Mouse (Mus musculus) liver, embryonic 12.5 days (tissue): Measurements from ENCODE around the gene Cisd2. TPM values are rescaled to one million over a fixed set of nuclear protein-coding genes. Genes with fewer than 3 reads are reported as not detected.
A peak's percentile ranks its signal among the peaks of the same experiment; 100 is the strongest.

Experiments used
- ATAC-seq: fragments of 200-750 bp; cut with Nextera tagmentation; 2 replicates; pipeline ENCODE4 v1.8.0; 2017; ENCODE audit warnings: moderate number of reproducible peaks, mild to moderate bottlenecking, moderate library complexity
- H3K27ac ChIP-seq: fragments of 300-500 bp; sonication (generic); 2 replicates; pipeline ENCODE4 v1.5.1; 2016; ENCODE audit warnings: mild to moderate bottlenecking
- H3K27me3 ChIP-seq: fragments of 300-500 bp; sonication (generic); replicated peaks from 2 replicates; pipeline ENCODE4 v1.6.1; 2016; ENCODE audit warnings: mild to moderate bottlenecking, moderate library complexity
- H3K36me3 ChIP-seq: fragments of 300-500 bp; sonication (generic); 2 replicates; pipeline ENCODE4 v1.6.1; 2016; ENCODE audit warnings: mild to moderate bottlenecking, moderate library complexity
- H3K4me1 ChIP-seq: fragments of 300-500 bp; sonication (generic); 2 replicates; pipeline ENCODE4 v1.6.1; 2016
- H3K4me2 ChIP-seq: fragments of 300-500 bp; sonication (generic); 2 replicates; pipeline ENCODE4 v1.6.1; 2016; ENCODE audit warnings: mild to moderate bottlenecking, moderate library complexity
- H3K4me3 ChIP-seq: fragments of 300-500 bp; sonication (generic); 2 replicates; pipeline ENCODE4 v1.5.1; 2016; ENCODE audit warnings: mild to moderate bottlenecking, moderate library complexity
- H3K9ac ChIP-seq: fragments of 300-500 bp; sonication (generic); 2 replicates; pipeline ENCODE4 v1.6.1; 2016; ENCODE audit warnings: mild to moderate bottlenecking, moderate library complexity
- H3K9me3 ChIP-seq: fragments of 300-500 bp; sonication (generic); replicated peaks from 2 replicates; pipeline ENCODE4 v1.6.1; 2016; ENCODE audit warnings: mild to moderate bottlenecking, moderate library complexity
- WGBS: fragments of 180-500 bp; shearing (Covaris S2); methylation state at CpG from one replicate; pipeline ENCODE4 v1.1.7; 2016; ENCODE audit not compliant: insufficient replicate concordance; 5-methylcytosine and 5-hydroxymethylcytosine counted together
- polyA plus RNA-seq: library from polyadenylated mRNA; unstranded; fragments of >200 nt; fragmentation: Nextera tagmentation; extraction: Ambion mirVana; gene quantifications from 2 replicates; pipeline ENCODE4 v1.2.1, GENCODE M21; 2016

Gene Cisd2
- 45.4 and 45.7 TPM in 2 replicates for polyA plus RNA-seq

- peak within 1 kb of the TSS; percentile 86 for H3K9ac ChIP-seq
- H3K27ac ChIP-seq, result peak within 1 kb of the TSS; percentile 92
- WGBS, result 2% methylated on average over 8 of the region's 8 CpGs
- H3K27me3 ChIP-seq, result no peaks in the 10 kb centered on the region
- H3K9me3 ChIP-seq, result no peaks in the 10 kb centered on the region
- peak within 1 kb of the TSS; percentile 79 for H3K4me2 ChIP-seq
- H3K4me3 ChIP-seq, result peak within 1 kb of the TSS; percentile 84
- peak; percentile 8; the same call in 1 of the 2 replicates for ATAC-seq
- peaks cover 29% of the 10 kb centered on the region for H3K4me1 ChIP-seq
- peaks cover 14% of the 10 kb centered on the region for H3K36me3 ChIP-seq
These were observed at the start of gene Cisd2 for GRCm38 (mm10) chr3:135423608-135424212. Gene Cisd2 (minus strand): TSS chr3:135423925.

GRCm38 (mm10) chr3:135470823-135471222 is 47.1 kb upstream of the Cisd2 start:
- H3K4me3 ChIP-seq, result no peak overlapping the region
- H3K4me1 ChIP-seq, result no peaks in the 10 kb centered on the region
- H3K9ac ChIP-seq, result no peak overlapping the region
- H3K27ac ChIP-seq, result no peak overlapping the region
- WGBS, result 44% methylated on average over 1 of the region's 1 CpGs
- H3K36me3 ChIP-seq, result peaks cover 16% of the 10 kb centered on the region
- no peak for ATAC-seq
- H3K27me3 ChIP-seq, result no peaks in the 10 kb centered on the region
- no peak overlapping the region for H3K4me2 ChIP-seq
- H3K9me3 ChIP-seq, result no peaks in the 10 kb centered on the region

GRCm38 (mm10) chr3:135469974-135470373 is 46.2 kb upstream of the Cisd2 start:
- Histone ChIP-seq H3K4me3 (no peak overlapping the region), H3K9me3 (no peaks in the 10 kb centered on the region), H3K4me1 (no peaks in the 10 kb centered on the region), H3K9ac (no peak overlapping the region), H3K27me3 (no peaks in the 10 kb centered on the region), H3K36me3 (peaks cover 20% of the 10 kb centered on the region), H3K4me2 (no peak overlapping the region), H3K27ac (no peak overlapping the region)
- 46% methylated on average over 4 of the region's 4 CpGs for WGBS
- ATAC-seq, result no peak

GRCm38 (mm10) chr3:135469146-135469545 is 45.4 kb upstream of the Cisd2 start:
- Histone ChIP-seq H3K27me3 (no peaks in the 10 kb centered on the region), H3K9me3 (no peaks in the 10 kb centered on the region), H3K4me2 (no peak overlapping the region), H3K36me3 (peaks cover 28% of the 10 kb centered on the region), H3K4me1 (no peaks in the 10 kb centered on the region), H3K4me3 (no peak overlapping the region), H3K27ac (no peak overlapping the region), H3K9ac (no peak overlapping the region)
- WGBS, result 51% methylated on average over 3 of the region's 3 CpGs
- peak; percentile 47; the same call in 1 of the 2 replicates for ATAC-seq

- Histone ChIP-seq H3K4me3 (no peak overlapping the region), H3K9me3 (no peaks in the 10 kb centered on the region), H3K36me3 (peaks cover 35% of the 10 kb centered on the region), H3K9ac (no peak overlapping the region), H3K4me1 (no peaks in the 10 kb centered on the region), H3K4me2 (no peak overlapping the region), H3K27me3 (no peaks in the 10 kb centered on the region), H3K27ac (no peak overlapping the region)
- ATAC-seq, result no peak
- 80% methylated on average over 1 of the region's 1 CpGs for WGBS
These were observed 44.7 kb upstream of the Cisd2 start for GRCm38 (mm10) chr3:135468402-135468801.

GRCm38 (mm10) chr3:135458981-135459380 is 35.3 kb upstream of the Cisd2 start:
- Histone ChIP-seq H3K4me1 (no peaks in the 10 kb centered on the region), H3K4me3 (no peak overlapping the region), H3K4me2 (no peak overlapping the region), H3K27me3 (no peaks in the 10 kb centered on the region), H3K36me3 (peaks cover 83% of the 10 kb centered on the region), H3K9me3 (no peaks in the 10 kb centered on the region), H3K9ac (no peak overlapping the region), H3K27ac (no peak overlapping the region)
- ATAC-seq, result no peak

GRCm38 (mm10) chr3:135444930-135445329 is 21.2 kb upstream of the Cisd2 start:
- Histone ChIP-seq H3K9ac (no peak overlapping the region), H3K4me1 (peaks cover 27% of the 10 kb centered on the region), H3K27ac (no peak overlapping the region), H3K4me3 (no peak overlapping the region), H3K27me3 (no peaks in the 10 kb centered on the region), H3K36me3 (peaks cover 49% of the 10 kb centered on the region), H3K9me3 (no peaks in the 10 kb centered on the region), H3K4me2 (no peak overlapping the region)
- ATAC-seq, result no peak

- 29% methylated on average over 10 of the region's 10 CpGs for WGBS
- H3K9me3 ChIP-seq, result no peaks in the 10 kb centered on the region
- no peak for ATAC-seq
- H3K9ac ChIP-seq, result peak overlapping the region; percentile 97
- peak overlapping the region; percentile 81 for H3K4me2 ChIP-seq
- H3K27me3 ChIP-seq, result no peaks in the 10 kb centered on the region
- H3K27ac ChIP-seq, result peak overlapping the region; percentile 100
- H3K4me1 ChIP-seq, result peaks cover 38% of the 10 kb centered on the region
- peaks cover 34% of the 10 kb centered on the region for H3K36me3 ChIP-seq
- peak overlapping the region; percentile 78 for H3K4me3 ChIP-seq
These were observed 16.9 kb upstream of the Cisd2 start for GRCm38 (mm10) chr3:135440621-135441020.

GRCm38 (mm10) chr3:135440221-135440620 is 16.5 kb upstream of the Cisd2 start:
- H3K9me3 ChIP-seq, result no peaks in the 10 kb centered on the region
- peak overlapping the region; percentile 100 for H3K27ac ChIP-seq
- no peak for ATAC-seq
- H3K27me3 ChIP-seq, result no peaks in the 10 kb centered on the region
- peaks cover 32% of the 10 kb centered on the region for H3K36me3 ChIP-seq
- WGBS, result 4% methylated on average over 7 of the region's 7 CpGs
- H3K4me3 ChIP-seq, result peak overlapping the region; percentile 78
- peak overlapping the region; percentile 97 for H3K9ac ChIP-seq
- H3K4me1 ChIP-seq, result peaks cover 38% of the 10 kb centered on the region
- peak overlapping the region; percentile 81 for H3K4me2 ChIP-seq

GRCm38 (mm10) chr3:135439651-135440050 is 15.9 kb upstream of the Cisd2 start:
- no peak for ATAC-seq
- Histone ChIP-seq H3K4me3 (peak overlapping the region; percentile 78), H3K9ac (peak overlapping the region; percentile 97), H3K9me3 (no peaks in the 10 kb centered on the region), H3K4me2 (peak overlapping the region; percentile 81), H3K36me3 (peaks cover 28% of the 10 kb centered on the region), H3K4me1 (peaks cover 38% of the 10 kb centered on the region), H3K27ac (peak overlapping the region; percentile 100), H3K27me3 (no peaks in the 10 kb centered on the region)
- 1% methylated on average over 15 of the region's 15 CpGs for WGBS

- H3K27me3 ChIP-seq, result no peaks in the 10 kb centered on the region
- peak overlapping the region; percentile 97 for H3K9ac ChIP-seq
- peak overlapping the region; percentile 78 for H3K4me3 ChIP-seq
- peak; percentile 68 for ATAC-seq
- peak overlapping the region; percentile 100 for H3K27ac ChIP-seq
- H3K4me1 ChIP-seq, result peaks cover 38% of the 10 kb centered on the region
- H3K9me3 ChIP-seq, result no peaks in the 10 kb centered on the region
- H3K4me2 ChIP-seq, result peak overlapping the region; percentile 81
- WGBS, result under 1% methylated on average over 51 of the region's 76 CpGs
- peaks cover 26% of the 10 kb centered on the region for H3K36me3 ChIP-seq
These were observed 15.3 kb upstream of the Cisd2 start for GRCm38 (mm10) chr3:135438913-135439531.

- H3K4me2 ChIP-seq, result peak overlapping the region; percentile 81
These were observed 14.8 kb upstream of the Cisd2 start for GRCm38 (mm10) chr3:135438531-135438912.

More at GRCm38 (mm10) chr3:135438531-135438912, 14.8 kb upstream of the Cisd2 start:
- H3K36me3 ChIP-seq, result peaks cover 22% of the 10 kb centered on the region
- ATAC-seq, result peak; percentile 65
- H3K9me3 ChIP-seq, result no peaks in the 10 kb centered on the region
- peaks cover 34% of the 10 kb centered on the region for H3K4me1 ChIP-seq
- H3K4me3 ChIP-seq, result peak overlapping the region; percentile 78
- peak overlapping the region; percentile 97 for H3K9ac ChIP-seq
- 2% methylated on average over 46 of the region's 50 CpGs for WGBS
- H3K27ac ChIP-seq, result peak overlapping the region; percentile 100
- H3K27me3 ChIP-seq, result no peaks in the 10 kb centered on the region
